Mouse (Mus musculus) kidney, postnatal 10 days (tissue): Measurements from ENCODE around the gene Cd59b.
A peak's percentile ranks its signal among the peaks of the same experiment; 100 is the strongest.
"Not testable (repeated sequence)": the region's sequence is repeated elsewhere in the genome, so short reads cannot be mapped to it uniquely, and the experiment has no call there.

Experiments
- DNase-seq: peaks from one replicate; pipeline ENCODE4 v3.0.0; 2021; ENCODE audit warnings: mixed read lengths

The Cd59b gene

GRCm38 (mm10) chr2:104068450-104068849, 1.2 kb upstream of the Cd59b start, which contains the start of gene Gm10799:
Gene Gm10799 (minus strand): TSS chr2:104068550.
- DNase-seq: not testable (repeated sequence)

- not testable (repeated sequence) for DNase-seq
Observed at GRCm38 (mm10) chr2:104078285-104078684, 8.6 kb downstream of the Cd59b start.

- not testable (repeated sequence) for DNase-seq
Observed at GRCm38 (mm10) chr2:104081436-104082050, 11.9 kb downstream of the Cd59b start.

GRCm38 (mm10) chr2:104082474-104082873, 12.8 kb downstream of the Cd59b start:
- no peak for DNase-seq

GRCm38 (mm10) chr2:104084027-104084426, 14.4 kb downstream of the Cd59b start:
- not testable (repeated sequence) for DNase-seq

GRCm38 (mm10) chr2:104087562-104087961, 17.9 kb downstream of the Cd59b start:
- not testable (repeated sequence) for DNase-seq

GRCm38 (mm10) chr2:104093305-104093704, 23.7 kb downstream of the Cd59b start:
- DNase-seq: no peak

GRCm38 (mm10) chr2:104095741-104096213, 26.1 kb downstream of the Cd59b start, which contains the start of gene Cd59a:
Gene Cd59a (plus strand): TSS chr2:104095801.
- DNase-seq: peak; percentile 93

GRCm38 (mm10) chr2:104096256-104096655, 26.6 kb downstream of the Cd59b start:
- DNase-seq: peak; percentile 32

- DNase-seq: not testable (repeated sequence)
Observed at GRCm38 (mm10) chr2:104096796-104097195, 27.1 kb downstream of the Cd59b start.

GRCm38 (mm10) chr2:104097396-104097795, 27.7 kb downstream of the Cd59b start:
- DNase-seq: not testable (repeated sequence)

GRCm38 (mm10) chr2:104098529-104099230, 29.0 kb downstream of the Cd59b start:
- DNase-seq: no peak

- no peak for DNase-seq
Observed at GRCm38 (mm10) chr2:104099231-104099585, 29.6 kb downstream of the Cd59b start.

GRCm38 (mm10) chr2:104099946-104100345, 30.3 kb downstream of the Cd59b start:
- no peak for DNase-seq

GRCm38 (mm10) chr2:104104800-104105199, 35.2 kb downstream of the Cd59b start:
- DNase-seq: no peak

- not testable (repeated sequence) for DNase-seq
Observed at GRCm38 (mm10) chr2:104109021-104109420, 39.4 kb downstream of the Cd59b start.

- no peak for DNase-seq
Observed at GRCm38 (mm10) chr2:104109528-104109927, 39.9 kb downstream of the Cd59b start.

GRCm38 (mm10) chr2:104110031-104110430, 40.4 kb downstream of the Cd59b start:
- no peak for DNase-seq

- not testable (repeated sequence) for DNase-seq
Observed at GRCm38 (mm10) chr2:104111170-104111797, 41.6 kb downstream of the Cd59b start.

- DNase-seq: not testable (repeated sequence)
Observed at GRCm38 (mm10) chr2:104113563-104113962, 43.9 kb downstream of the Cd59b start.

- DNase-seq: no peak
Observed at GRCm38 (mm10) chr2:104114898-104115297, 45.2 kb downstream of the Cd59b start.

- not testable (repeated sequence) for DNase-seq
Observed at GRCm38 (mm10) chr2:104117173-104117572, 47.5 kb downstream of the Cd59b start.

GRCm38 (mm10) chr2:104119097-104119496, 49.4 kb downstream of the Cd59b start:
- no peak for DNase-seq

GRCm38 (mm10) chr2:104120312-104120711, 50.7 kb downstream of the Cd59b start:
- no peak for DNase-seq
